Comparison of ENCODE assay signal across 17 mouse cellular contexts in the genomic region with DNA sequence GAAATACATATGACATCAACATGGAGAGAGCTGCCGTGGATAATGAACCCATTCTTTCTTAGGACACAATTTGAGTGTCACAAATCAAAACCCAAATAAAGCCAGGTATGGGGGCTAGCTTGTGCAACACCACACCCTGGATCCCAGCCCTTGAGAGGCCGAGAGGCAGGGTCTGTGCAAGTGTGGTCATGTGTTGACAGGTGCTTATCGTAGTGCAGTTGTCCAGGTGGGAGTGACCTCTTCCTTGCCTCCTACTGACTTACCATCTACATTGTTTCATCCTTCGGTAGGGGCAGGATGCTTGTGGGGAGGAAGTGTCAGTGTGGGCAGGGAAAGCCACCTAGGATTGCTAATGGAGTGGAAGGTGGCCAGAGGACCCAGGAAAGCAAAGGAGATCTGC.
"Had no signal": no experiment of that assay in that cellular context is flagged by ENCODE, and none has a peak within 500 bp of the region (broad histone marks: within the 10 kb centered on the region; RNA-seq: fewer than 3 reads in every experiment).

No protein-coding gene starts in this region.

- H3K9ac ChIP-seq: liver, embryonic 13.5 days; liver, embryonic 15.5 days; liver, postnatal 0 days; midbrain, embryonic 13.5 days; midbrain, embryonic 15.5 days; neural tube, embryonic 13.5 days; neural tube, embryonic 15.5 days; stomach, embryonic 15.5 days had no signal

- H3K4me1 ChIP-seq: midbrain, embryonic 15.5 days; neural tube, embryonic 13.5 days had no signal

- H3K27ac ChIP-seq: liver, embryonic 13.5 days; liver, embryonic 15.5 days; macrophage; midbrain, embryonic 13.5 days; midbrain, embryonic 15.5 days; neural tube, embryonic 13.5 days; neural tube, embryonic 15.5 days; stomach, embryonic 15.5 days; stomach, postnatal 0 days had no signal

- H3K27me3 ChIP-seq: liver, embryonic 13.5 days; liver, embryonic 15.5 days; midbrain, embryonic 13.5 days; midbrain, embryonic 15.5 days; neural tube, embryonic 13.5 days; neural tube, embryonic 15.5 days; stomach, embryonic 15.5 days had no signal

- H3K4me3 ChIP-seq: liver, embryonic 13.5 days; liver, embryonic 15.5 days; midbrain, embryonic 13.5 days; midbrain, embryonic 15.5 days; neural tube, embryonic 13.5 days; neural tube, embryonic 15.5 days; stomach, embryonic 15.5 days had no signal

- H3K4me2 ChIP-seq: liver, embryonic 11.5 days; liver, embryonic 13.5 days; liver, embryonic 15.5 days; midbrain, embryonic 11.5 days; midbrain, embryonic 13.5 days; midbrain, embryonic 15.5 days; neural tube, embryonic 13.5 days; neural tube, embryonic 15.5 days; stomach, embryonic 15.5 days had no signal

- H3K36me3 ChIP-seq: liver, embryonic 13.5 days; liver, embryonic 15.5 days; midbrain, embryonic 13.5 days; midbrain, embryonic 15.5 days; neural tube, embryonic 13.5 days; neural tube, embryonic 15.5 days; stomach, embryonic 15.5 days had no signal

- ATAC-seq: liver, postnatal 0 days; midbrain, embryonic 13.5 days; midbrain, embryonic 15.5 days had no signal

- DNase-seq: liver, embryonic 13.5 days; liver, postnatal 0 days; lung, adult 2 months; lung, postnatal 36 days; right cerebral cortex, postnatal 14 days; thymus, adult 2 months; thymus, postnatal 25 days had no signal

- H3K9me3 ChIP-seq: liver, embryonic 13.5 days; liver, embryonic 15.5 days; midbrain, embryonic 13.5 days; midbrain, embryonic 15.5 days; neural tube, embryonic 13.5 days; neural tube, embryonic 15.5 days; stomach, embryonic 15.5 days had no signal
